Mouse (Mus musculus): ENCODE measurements around the gene Unc119b.
"Not testable (repeated sequence)": the region's sequence is repeated elsewhere in the genome, so short reads cannot be mapped to it uniquely, and the experiment has no call there.

The Unc119b gene

DNA sequence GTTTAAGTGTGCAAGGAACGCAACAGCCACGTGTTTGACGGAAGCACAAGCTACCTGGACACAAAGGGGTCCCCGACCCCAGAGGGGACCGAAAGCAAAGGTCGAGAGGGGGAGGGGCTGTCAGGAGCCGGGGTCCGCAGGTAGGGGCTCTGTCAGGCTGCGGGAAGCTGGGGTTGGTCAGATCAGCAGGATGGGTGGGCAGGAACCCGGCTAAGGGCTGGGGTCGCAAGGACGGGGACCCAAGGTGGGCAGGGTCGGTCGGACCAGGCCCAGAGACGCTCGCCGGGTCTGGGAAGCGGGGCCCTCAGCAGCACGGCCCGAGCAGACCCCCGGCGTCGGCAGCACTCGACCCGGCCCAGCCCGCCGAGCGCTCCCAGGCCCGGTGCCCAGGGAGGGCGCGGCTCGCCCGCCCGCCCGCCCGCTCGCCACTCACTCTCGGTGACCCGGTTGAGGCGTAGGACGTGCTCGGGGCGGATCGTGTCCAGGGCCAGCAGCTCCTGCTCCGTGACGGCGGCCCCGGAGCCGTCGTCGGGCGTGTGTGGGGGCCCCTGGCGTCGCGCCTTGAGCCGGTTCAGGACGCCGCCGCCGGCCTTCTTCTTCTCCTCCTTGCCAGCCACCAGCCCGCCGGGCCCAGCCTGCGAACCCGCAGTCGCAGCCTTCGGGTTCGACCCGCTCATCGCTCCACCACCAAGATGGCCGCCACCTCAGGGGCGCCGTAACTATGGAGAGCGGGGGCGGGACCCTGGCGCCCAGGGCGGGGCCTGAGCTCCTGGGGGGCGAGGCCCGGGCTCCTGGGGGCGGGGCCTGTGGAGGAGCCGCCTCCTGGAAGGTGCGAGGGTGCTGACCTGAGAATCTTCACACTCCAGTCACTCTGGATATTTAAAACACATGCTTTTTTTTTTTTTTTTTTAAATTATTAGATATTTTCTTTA, at the start of gene Unc119b:
TSS of gene Unc119b (minus strand) at position 742 of the 932 bp plus-strand sequence.
- peak; percentile 90 for DNase-seq

- DNase-seq: no peak
Observed at GRCm38 (mm10) chr5:115183482-115183881, 48.7 kb upstream of the Unc119b start.

- DNase-seq: no peak
Observed at GRCm38 (mm10) chr5:115182925-115183324, 48.1 kb upstream of the Unc119b start.

DNA sequence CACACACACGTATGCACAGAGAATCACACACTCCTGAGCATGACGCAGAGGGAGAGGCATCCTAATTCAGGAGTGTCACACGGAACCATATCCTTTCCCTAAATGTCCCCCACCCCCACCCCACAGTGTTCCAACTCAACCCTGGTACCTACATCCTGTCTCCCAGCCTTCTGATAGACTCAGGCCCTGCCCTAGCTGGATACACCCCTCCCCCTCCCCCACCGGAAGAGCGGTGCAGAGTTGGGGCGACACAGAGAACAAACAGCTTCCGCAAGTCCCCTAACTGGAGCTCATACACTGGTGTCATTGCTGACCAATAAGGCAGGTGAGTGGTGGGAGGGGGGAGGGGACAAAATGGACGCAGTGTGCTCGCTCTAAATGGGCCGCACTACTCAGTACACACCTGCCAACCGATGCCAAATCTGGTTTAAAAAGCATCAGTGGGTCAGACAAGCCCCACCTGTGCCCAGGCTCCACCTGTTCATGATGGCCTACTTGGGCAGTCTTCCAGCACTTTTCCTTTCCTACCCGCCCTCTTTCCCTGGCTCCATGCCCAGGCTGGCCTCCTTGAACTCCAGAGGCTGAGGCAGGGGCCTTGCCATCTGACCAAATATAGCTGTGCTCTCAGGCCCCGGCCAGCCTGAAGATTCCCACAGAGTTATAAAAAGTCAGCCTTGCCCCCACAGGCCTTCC, 46.6 kb upstream of the Unc119b start:
- peak; percentile 86 for DNase-seq

- no peak for DNase-seq
Observed at GRCm38 (mm10) chr5:115179596-115179995, 44.8 kb upstream of the Unc119b start.

- no peak for DNase-seq
Observed at GRCm38 (mm10) chr5:115177866-115178265, 43.1 kb upstream of the Unc119b start.

- DNase-seq: no peak
Observed at GRCm38 (mm10) chr5:115174554-115174953, 39.8 kb upstream of the Unc119b start.

DNA sequence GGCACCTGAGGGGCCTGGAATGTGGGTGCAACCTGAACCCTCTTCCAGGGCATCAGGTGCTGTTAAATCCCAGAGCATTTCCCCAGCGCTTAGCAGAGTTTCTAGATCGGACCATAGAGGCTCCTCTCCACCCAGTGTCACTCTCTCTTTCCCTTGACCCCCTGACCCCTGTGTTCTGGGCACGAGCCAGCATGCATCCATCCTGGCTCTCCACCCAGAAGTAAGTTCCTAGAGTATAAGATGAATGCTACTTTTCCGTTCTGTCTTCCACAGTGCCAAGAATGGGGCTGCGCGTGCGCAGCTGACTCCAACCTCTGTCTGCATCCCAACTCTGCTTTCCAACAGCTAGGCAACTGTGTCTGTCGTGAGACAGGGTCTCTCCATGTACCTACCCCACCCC, 35.4 kb upstream of the Unc119b start:
- DNase-seq: no peak

GRCm38 (mm10) chr5:115168641-115169415, 34.1 kb upstream of the Unc119b start:
- DNase-seq: no peak

GRCm38 (mm10) chr5:115167396-115167795, 32.6 kb upstream of the Unc119b start:
- DNase-seq: no peak

DNA sequence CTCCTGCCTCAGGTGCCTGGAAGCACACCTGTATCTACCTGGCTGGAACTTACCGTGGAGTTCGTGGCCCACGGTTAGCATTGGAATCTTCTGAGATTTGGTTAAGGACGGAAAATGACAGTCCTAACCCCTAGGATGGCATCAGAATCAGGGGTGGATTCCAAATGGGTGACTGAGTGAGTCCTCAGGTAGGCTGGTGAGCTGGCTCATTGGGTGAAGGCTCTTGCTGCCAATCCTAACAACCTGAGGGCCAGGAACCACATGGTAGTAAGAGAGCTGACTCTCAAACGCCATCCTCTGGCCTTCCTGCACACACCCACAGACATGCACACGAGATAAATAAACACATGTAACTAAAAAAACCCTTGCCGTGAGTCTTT, 32.0 kb upstream of the Unc119b start:
- no peak for DNase-seq

GRCm38 (mm10) chr5:115165895-115166814, 31.4 kb upstream of the Unc119b start:
- DNase-seq: peak; percentile 76

GRCm38 (mm10) chr5:115165351-115165750, 30.6 kb upstream of the Unc119b start:
- DNase-seq: peak; percentile 38

DNA sequence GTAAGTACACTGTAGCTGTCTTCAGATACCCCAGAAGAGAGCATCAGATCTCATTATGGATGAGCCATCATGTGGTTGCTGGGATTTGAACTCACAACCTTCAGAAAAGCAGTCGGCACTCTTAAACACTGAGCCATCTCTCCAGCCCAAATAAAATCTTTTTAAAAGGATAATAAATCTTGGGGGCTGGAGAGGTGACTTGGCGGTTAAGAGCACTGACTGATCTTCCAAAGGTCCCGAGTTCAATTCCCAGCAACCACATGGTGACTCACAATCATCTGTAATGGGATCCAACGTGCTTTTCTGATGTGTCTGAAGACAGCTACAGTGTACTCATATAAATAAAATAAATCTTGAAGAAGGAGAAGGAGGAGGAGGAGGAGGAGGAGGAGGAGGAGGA, 29.7 kb upstream of the Unc119b start:
- not testable (repeated sequence) for DNase-seq

- DNase-seq: peak; percentile 71
Observed at GRCm38 (mm10) chr5:115163563-115163962, 28.8 kb upstream of the Unc119b start.

GRCm38 (mm10) chr5:115161940-115162279, 27.1 kb upstream of the Unc119b start:
- not testable (repeated sequence) for DNase-seq

- peak; percentile 33 for DNase-seq
Observed at GRCm38 (mm10) chr5:115161064-115161939, 26.5 kb upstream of the Unc119b start.

DNA sequence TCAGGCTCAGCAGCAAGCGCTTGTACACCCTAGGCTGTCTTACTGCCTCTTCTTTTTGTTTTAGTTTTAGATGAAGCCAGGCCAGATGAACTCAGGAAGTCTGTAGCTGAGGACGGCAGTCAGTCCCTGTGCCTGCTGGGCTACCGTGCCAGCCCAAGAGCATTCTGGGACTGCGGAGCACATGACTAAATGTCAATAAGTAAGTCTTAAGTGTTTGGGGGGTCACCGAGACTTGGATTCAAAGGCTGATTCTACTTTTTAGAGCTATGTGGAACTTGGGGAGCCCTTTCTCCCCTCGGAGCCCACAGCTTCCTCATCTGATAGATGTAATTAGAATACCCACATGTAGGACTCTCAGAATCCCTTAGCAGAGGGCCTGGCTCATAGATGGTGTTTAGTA, 25.9 kb upstream of the Unc119b start:
- DNase-seq: peak; percentile 27

DNA sequence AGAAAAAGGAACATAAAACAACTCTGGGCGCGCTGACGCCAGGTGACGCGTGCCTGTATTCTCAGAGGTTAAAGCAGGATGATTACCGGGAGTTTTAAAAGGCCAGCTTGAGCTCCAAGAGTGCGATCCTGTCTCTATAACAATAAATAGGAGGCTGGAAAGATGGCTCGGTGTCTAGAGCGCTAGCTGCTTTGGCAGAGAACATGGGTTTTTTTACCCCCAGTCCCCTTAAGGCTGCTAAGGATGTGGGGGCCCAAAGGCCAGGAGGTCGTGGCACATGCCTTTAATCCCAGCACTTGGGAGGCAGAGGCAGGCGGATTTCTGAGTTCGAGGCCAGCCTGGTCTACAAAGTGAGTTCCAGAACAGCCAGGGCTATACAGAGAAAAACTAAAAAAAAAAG, 24.4 kb upstream of the Unc119b start:
- DNase-seq: peak; percentile 63

DNA sequence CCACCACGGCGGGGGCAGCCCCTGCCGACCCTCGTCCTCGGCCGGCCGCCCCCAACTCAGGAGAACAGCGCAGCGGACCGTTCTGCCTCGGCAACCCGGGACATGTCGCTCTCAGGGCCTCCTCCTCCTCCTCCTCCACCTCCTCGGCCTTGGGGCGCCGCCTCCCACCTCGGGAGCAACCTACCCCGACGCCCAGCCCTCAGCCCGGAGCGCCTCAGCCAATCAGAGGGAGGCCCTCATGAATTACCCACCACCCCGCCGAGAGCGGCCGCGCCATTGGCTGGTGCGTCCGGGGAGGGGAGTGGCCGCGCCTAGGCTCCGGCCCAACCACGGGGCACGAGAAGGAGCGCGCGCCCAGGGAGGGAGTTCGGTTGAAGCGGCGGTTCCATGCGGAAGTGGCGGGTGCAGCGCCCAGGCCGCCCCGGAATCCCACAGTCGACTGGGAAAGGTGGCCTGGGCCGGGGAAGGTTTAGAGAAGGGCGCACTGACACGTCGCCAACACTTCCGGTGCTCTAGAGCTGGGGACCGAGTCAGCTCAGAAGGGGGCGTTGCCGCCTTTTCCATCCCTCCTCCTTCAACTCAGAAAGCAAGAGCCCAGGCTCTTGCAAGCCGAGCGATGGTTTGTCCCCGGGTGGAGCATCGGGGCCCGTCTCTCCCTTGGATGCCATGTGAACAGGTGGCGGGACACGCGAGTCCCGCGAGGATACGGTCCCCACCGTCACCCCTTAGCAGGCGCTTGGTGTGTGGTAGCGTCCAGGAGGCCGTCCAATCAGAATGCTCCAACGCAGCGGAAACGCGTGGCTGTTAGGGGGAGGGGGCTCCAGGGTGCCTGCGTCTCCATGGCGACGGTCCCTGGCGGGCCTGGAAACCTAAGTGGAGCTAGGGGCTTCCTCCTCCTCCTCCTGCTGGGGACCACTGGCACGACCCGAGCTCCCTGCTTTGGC, 23.5 kb upstream of the Unc119b start, which contains the start of gene Mlec:
TSS of gene Mlec (minus strand) at position 140 of the 944 bp plus-strand sequence.
- peak; percentile 100 for DNase-seq

All from cerebellum, adult 9-11 months (tissue).